Mouse (Mus musculus) c-Kit-positive CD71-positive TER-119-negative erythroid progenitor cells, embryonic 14.5 days (primary cell): ENCODE measurements around the gene Akap8.

Source experiments
- DNase-seq: peaks from one replicate; pipeline ENCODE4 v3.0.0-alpha.2; 2013; ENCODE audit warnings: low read depth

Akap8 gene

DNA sequence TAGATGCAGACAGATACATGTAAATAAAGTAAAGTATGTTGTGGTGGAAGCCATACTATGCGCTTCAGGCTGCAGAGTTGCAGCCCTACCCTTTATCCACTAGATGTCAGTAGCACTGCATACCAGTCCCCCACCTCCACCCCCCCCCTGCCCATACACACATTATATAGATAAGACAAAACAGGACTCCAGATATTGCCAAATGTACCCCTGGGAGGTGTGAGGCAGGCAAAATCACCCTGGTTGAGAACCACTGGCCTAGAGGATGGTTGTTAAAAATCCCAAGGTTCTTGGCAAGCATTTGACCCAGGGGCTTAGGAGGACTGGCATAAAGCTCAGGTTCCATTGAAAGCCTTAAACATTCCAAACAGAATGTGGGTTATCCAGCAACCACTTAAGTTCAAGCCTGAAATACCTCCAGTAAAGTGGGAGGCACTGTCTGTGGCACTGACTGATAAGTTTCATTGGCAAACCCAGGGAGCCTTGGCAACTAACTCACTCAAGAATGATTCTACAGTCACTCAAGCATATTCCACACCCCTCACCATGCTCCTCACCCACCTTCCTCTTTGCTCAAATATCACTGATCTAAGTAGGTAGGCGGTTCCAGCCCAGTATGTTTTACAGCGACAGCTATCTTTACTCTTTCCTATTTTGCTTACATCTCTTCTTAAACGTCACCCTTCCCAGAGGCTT, 28.1 kb upstream of the Akap8 start:
- DNase-seq = peak; percentile 59

DNA sequence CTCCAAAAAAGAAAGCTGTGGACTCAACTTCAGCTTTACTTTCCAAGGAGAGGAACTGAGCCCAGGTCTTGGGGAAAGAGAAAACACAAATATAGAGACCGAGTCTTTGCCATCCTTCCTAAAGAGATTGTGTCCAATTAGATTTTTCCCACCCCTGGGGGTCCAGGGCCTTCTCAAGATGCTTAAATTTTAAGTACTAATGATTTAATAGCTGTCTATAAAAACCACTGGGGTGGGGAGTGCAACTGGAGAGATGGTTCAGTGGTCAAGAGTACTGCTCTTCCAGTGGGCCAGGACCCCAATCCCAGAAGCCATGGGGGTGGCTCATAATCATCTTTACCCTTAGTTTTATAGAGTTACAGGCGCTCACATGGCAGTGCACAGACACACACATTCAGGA, 27.4 kb upstream of the Akap8 start:
- DNase-seq = no peak

DNA sequence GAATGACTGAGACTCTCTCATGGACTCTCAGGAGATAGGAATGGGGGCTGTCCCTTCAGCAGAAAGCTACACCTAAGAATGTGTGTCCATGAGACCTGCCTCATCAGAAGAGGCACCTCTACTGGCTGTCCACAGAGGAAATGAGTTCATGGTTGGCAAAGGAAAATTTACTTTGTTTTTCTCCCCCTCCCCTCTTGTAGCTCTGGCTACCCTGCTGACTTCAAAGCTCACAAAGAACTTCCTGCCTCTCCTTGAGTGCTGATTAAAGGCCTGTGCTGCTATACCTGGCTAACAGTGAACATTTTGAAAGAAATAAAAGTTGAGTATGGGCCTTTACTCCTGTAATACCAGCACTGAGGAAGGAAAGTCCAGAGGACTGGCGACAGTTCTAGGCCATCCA, 20.1 kb upstream of the Akap8 start:
- no peak for DNase-seq

DNA sequence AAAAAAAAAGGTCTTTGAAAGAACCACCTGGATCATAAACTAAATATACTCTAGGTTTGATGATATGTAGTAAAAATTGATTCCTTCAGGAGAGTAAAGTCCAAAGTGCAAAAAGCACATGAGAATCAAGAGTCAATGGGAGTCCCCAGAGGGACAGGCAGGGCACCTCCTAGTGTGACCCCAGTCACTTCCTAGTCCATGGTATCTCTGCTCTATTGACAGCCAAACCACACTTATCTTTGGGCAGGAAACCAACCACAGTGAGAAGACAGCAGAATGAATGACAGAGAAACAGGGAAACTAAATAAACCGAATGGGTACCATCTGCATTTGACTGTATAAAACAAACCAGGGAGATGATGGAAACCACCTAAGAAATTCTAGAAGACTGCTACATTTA, 19.1 kb upstream of the Akap8 start:
- DNase-seq = no peak

DNA sequence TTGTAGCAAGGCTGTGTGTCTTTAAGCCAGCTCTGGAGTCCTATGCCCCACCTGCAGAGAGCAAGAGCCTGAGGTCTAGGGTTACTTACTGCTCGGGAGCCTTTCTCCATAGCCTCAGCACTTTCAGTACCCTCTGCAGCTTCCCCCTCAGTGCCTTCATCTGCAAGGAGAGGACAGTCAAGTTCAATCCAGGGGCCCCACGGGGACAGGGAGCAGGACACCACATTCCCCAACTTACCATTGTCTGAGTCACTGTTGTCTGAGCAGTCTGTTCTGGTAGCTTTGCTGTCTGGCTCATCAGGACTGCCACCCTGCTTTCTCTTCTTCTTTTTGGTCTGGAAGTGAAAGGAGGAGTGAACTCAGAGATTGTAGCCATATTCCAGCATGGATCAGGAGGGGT, 14.8 kb upstream of the Akap8 start:
- no peak for DNase-seq

DNA sequence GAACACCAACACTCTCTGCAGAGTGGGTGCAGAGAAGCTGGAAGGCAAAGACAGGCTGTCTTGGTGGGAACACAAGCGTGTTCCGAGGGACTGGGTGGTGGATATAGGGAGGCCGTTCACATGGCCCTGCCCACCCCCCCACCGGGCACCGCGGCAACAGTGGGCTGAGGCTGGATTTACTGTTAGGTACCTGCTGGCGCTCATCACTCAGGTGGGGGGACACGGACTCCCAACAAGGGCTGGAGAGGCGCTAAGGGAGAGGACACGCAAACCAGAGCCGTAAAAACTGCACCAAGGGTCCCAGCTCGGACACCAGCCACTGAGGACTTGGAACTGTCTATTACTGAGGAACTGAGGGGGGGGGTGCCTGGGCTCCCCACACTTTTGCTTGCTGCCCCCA, 13.9 kb upstream of the Akap8 start:
- no peak for DNase-seq

DNA sequence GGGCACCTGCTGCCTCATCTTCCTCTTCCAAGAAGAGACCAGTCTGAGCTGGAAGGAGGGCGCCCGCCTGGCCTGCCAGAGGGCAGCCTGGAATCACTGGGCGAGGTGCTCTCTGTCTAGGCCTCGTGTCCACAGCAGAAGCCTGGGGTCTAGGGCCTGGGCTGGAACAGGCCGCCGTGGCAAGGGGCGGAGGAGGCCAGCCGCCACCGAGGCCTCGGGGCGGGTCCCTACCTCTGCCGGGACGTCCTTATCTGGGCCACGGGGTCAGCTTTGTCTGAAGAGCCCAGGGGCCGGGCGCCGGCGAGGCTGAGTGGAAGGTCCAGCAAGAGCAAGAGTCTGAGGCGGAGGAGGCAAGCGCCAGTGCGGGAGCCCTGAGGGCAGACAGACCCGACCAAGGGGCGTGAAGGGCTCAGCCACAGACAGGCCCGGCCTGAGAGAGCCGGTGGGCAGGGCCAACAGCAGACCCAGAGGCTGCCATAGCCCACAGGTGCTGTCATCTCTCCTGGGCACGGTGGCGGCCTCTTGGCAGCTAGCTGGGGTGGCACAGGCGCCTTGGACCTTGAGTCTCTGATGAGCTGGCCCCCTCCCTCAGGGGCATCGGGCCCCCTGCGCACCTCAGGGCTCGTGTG, 12.8 kb upstream of the Akap8 start:
- DNase-seq = no peak

DNA sequence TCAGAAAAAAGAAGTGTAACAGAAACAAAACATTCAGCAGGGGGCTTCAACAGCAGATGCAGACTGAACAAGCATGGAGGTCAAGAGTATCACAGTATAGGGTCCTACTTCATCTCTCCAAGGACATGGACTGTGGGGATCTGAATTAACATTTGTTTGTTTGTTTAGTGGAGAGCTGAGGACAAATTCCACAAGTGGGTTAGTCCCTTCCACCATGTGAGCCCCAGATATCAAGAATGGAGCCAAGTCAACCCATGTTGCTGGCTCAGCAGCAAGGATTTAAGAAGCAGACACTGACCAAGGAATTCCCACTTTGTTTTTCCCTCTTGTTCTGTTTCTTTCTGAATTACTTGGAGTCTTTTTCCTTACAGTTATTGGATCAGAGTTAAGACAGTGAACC, 6.5 kb upstream of the Akap8 start:
- no peak for DNase-seq

DNA sequence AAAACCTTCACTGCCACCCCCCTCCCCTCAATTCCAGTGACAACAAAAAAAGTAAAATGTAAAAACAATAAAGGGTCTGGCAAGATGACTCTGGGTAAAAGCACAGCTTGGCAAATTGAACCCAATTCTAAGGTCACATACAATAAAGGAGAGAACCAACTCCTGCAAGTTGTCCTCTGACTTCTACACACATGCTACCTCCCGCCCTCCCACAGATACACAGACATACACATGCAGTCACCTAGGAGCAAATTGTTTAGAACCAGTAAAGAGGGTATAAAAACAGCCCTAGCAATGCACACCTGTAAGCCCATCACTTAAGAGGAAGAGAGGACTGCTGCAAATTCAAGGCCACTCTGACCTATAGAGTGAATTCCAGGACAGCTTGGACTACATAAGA, 1.8 kb upstream of the Akap8 start:
- no peak for DNase-seq

DNA sequence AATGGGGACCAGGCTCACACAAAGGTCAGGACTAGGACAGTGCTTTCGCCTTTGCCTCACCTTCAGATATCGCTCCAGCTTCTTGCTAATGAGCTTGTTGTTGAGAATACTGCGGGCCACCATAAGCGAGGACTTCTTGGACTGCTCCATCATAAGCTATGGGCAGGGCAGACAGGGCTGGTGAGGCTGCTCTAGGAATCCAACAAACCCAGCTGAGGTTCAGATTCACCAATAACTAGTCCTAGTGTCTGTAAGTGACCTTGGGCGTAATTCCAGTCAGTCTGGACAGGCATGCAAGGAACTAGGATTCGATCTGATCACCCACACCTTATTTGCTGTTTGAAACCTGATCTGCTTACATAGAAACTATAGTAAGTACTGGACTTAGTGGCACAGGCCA, 798 bp upstream of the Akap8 start:
- DNase-seq = no peak

DNA sequence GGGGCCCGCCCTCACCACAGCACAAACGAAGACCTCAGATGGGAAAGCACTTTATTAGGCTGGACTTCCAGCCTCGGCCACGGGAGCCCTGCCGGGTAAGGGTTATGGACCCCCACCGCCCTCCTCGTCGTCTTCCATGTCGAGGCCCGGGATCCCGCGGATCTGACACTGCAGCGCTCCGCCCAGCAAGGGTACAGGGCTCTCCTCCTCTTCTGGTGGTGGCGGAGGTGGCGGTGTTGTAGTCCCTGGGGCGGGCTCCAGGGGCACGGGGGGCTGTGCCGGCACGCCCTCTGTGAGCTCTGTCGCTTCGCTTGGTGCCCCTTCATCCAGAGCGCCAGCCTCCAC, 324 bp upstream of the Akap8 start:
- no peak for DNase-seq

DNA sequence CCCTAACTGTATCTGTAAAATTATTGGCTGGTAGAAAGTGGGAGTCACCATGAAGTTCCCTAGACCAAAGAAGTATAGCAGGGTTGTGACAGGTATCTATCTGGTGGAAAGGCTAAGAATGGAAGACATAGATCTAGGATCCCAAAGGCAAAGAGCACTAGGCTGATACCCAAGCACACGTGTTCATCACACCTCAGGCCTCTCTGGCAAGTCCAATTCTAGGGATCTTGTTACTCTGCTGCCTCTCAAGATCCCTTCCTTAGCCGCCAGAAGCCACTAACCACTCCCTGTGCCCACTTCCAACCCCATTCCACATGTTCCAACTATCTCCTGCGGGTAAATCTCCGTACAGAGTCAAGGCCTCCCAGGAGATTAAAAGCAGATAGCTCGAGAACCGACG, 1.1 kb downstream of the Akap8 start:
- DNase-seq = no peak

DNA sequence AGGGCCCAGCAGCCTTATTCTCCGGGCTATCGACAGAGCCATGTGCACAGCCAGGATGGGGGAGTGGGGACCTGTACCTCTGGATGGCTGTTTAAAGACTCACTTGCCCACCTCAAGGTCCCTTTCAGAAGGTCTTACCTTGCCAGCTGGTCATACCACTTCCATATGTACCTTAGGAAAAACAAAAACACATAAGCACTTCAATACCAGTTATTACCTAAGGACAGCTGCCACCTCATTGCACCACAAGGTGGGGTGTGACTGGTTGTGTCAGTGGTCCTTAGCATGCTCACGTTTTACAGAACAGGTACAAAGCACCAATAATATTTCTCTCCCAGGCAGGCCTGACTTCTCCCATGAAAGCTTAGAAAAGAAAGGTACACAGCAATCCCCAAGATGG, 3.3 kb downstream of the Akap8 start:
- no peak for DNase-seq

DNA sequence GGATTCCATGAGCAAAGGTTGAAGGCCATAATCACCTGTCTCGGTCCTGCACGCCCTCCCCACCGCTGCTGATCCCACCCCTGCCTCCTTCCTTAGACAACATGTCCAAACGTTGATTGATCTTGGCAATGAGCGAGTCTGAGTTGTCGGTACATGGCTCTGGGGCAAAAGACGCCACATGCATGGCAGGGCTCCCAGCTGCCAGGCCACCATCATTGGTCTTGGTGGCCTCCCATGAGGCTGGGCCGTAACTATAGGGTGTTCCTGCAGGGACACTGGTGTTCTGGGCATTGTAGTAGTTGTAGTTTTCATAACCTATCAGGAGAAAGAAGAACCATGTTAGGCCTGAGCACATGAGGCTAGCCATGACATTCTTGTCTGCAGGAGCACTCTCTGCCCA, 4.0 kb downstream of the Akap8 start:
- DNase-seq = no peak

DNA sequence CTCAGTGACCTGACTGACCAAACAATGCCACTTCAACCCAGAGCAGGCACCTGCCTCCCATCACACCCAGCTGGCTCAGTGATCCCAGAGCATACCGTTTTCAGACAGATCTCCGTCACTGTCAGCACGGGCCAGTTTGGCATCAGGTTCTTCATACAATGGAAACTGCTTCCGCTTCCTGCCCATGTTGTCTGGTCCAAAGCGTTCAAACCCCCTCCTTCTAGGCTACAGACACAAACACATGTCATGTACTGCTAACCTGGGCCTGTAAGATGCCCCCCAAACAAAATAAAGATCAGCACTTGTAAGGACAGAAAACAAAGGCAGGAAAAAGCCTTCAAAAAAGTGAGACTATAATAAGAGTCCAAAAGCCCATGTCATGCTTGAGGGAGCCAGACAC, 5.5 kb downstream of the Akap8 start:
- no peak for DNase-seq

DNA sequence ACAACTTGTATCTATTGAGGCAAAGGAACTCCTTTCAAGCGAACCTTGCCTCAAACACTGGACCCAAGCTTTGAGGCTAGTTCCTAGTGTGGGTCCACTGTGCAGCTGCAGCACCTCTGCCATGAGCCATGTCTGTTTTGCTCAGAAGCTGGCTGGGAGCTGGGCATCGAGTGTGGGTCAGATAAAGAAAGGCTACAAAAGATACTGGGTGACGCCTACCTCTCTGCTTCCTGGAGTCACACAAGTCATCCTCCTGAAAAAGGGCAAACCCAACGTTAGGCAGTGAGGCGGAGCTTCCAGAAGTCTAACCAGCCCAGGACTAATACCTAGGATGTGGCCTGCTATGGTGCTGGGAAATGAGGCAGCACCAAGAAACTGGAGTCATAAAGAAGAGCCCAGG, 7.1 kb downstream of the Akap8 start:
- no peak for DNase-seq

DNA sequence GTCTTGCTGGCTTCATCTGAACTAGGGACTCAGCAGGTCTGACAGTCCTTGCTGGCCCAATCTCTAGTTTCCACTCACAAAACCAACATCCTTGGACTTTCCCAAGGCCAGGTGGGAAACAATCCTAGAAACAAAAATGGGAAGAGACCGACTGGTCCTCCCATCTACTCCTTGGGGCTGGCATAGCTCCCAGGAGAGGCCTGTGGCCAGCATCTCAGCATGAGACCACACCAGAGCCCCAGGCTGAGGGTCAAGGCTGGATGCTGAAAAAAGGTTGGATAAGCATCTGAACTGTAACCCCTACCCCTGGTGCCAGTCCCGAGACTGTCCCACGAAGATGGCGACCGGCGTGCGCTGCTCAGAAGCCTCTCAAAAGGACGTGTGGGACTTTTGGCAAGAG, 8.2 kb downstream of the Akap8 start:
- no peak for DNase-seq

DNA sequence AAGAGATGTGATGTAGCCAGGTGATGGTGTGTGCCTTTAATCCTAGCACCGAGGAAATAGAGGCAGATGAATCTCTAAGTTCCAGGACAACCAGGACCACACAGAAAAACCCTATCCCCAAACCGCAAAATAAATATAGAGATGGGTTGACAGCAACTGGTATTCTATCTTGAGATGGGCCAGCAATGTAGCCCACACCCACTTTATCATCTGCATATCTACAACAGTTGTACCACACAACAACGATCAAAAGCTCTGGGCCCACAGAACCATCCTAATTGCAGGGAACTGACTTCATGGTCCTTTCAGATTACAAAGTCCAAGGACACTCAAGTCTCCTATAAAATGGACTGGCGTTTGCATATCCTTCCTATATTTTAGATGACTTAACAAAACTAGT, 13.1 kb downstream of the Akap8 start:
- no peak for DNase-seq

DNA sequence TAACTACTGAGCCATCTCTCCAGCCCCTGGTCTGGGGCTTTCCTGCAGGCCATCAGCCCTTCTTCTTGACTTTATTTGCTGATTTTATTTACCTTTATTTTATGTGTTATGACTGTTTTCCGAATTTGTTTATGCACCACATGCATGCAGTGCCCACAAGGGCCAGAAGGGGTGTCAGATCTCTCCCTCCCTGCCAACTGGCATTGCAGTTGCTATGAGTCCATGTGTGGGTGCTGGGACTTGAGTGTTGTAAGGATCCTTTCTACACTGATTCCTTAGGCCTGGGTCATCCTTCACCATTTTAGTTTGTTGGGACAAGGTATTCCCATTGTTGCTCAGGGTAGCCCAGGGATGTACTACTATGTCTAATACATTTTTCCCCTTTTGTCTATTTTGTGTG, 22.9 kb downstream of the Akap8 start:
- DNase-seq = no peak

DNA sequence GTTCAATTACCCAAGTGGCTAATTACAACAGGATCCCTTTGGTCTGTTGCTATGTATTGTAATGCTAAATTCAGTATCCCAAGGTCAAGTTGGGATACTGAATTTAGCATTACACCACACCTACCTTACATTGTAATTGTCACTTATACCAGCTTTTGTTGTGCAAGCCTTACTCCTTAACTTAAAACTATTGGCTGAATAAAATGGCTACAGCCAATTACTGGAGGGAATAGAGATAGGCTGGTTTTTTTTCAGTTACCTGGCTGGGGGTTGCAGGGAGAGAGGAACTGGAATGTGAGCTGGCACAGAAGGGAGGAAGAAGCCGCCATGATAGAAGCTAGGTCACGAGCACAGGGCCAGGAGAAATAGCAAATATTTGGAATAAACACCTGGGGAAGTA, 25.1 kb downstream of the Akap8 start:
- no peak for DNase-seq

DNA sequence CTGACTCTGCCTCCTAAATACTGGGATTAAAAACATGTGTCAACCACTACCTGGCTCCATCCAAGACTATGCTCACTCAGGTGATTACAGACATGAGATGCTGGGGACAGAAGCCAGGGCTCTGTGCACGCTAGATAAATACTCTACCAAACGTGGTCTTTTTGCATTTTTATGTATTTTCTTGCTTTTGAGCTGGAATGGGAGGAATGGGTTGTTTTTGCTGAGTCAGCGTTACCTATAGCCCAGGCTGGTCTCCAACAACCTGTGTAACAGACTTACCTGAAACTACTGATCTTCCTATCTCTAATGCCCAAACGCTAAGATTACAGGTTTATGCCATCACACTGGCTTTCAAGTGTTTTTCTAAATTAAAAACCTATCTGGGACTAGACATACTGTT, 25.9 kb downstream of the Akap8 start:
- no peak for DNase-seq

DNA sequence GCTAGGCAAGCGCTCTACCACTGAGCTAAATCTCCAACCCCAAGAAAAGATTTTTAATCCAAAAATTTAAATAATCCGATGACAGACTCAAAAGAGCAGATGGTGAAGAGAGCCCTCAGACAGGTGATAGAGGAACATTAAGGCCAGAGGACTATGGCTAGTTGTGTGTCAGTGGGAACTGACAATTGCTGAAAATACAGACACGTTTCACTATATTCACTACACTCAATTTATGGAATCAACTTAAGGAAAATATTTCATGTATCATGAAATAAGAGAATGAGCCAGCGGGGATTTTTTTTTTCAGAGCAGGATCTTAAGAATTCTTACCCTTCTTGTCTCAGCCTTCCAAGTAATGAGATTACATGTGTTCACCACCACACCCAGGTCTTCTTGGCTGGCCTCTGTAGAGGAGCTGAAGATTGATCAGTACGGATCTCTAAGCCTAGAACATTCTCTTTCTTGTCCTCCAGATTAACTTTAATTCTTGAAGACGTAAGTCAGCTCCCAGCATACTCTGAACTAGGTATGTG, 35.8 kb downstream of the Akap8 start:
- peak; percentile 49 for DNase-seq

DNA sequence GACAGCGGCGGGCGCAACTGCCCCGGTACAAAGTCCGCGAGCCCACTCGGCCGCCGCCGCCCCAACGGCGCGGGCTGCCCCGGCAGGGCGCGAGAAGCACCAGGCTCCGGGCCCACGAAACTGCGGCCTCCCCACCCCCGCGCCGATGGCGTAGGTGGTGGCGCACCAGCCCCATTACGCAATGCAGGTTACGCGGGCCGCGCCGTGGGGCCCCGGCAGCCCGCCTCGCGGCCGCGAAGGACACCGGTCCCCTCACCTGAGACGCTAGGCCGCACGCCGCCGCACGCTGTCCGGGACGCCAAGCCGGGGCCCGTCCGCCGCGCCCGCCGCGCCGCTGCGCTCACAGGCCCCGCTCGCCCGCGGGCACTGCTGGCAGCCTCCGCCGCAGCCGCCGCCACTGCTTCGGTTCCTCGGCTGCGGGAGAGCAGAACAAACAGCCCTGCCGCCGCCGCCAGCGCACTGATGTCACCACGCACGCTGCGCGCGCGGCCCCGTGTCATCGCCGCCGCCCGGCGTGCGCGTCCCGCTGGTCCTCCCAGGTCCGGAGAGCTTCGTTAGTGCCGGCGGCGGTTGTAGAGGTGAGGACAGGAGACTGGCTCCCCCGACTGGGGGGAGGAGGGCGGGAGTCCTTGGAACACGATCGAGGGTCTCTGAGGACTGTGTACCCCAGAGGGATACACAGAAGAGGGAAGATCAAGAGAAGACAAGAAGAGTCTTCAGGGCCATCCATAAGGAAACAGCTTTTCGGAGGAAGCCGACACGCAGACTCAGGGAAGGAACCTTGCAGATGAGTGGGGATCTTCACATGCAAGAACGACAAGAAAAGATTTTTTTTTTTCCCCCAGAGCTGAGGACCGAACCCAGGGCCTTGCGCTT, 36.5 kb downstream of the Akap8 start, which contains the start of gene Brd4:
Brd4 (minus strand) TSS at position 461 of the 876 bp plus-strand sequence.
- peak; percentile 62 for DNase-seq
